Mouse (Mus musculus) adrenal gland, adult 18-20 months (tissue): Measurements from ENCODE around the gene Sash3. TPM values are rescaled to one million over a fixed set of nuclear protein-coding genes. Genes with fewer than 3 reads are reported as not detected.

ENCODE experiments used
- DNase-seq, 2 experiments: peaks; one replicate each; pipeline ENCODE4 v3.0.0; 2021 to 2022; ENCODE audit warnings: low spot score in 2 of 2
- long read RNA-seq, 2 experiments: library from polyadenylated mRNA; stranded (forward); transcript quantifications; one replicate each; pipeline ENCODE4 v2.0.0; 2021
- total RNA-seq, 2 experiments: library from RNA; stranded (reverse); gene quantifications; 1 replicate in 1 of 2; 2 replicates in 1 of 2; pipeline ENCODE4 v1.2.3; 2021

Sash3 gene
- 1 to 10 TPM; 1.5 to 2.2 TPM for total RNA-seq
- long read RNA-seq, experiment 1, partial matches to known transcripts: 1 of 2 reads
- long read RNA-seq, experiment 1, other reads (novel, unspliced or antisense): 0 of 2 reads
- long read RNA-seq, experiment 2, partial matches to known transcripts: 0 of 1 reads
- long read RNA-seq, experiment 2, other reads (novel, unspliced or antisense): 1 of 1 reads

DNA sequence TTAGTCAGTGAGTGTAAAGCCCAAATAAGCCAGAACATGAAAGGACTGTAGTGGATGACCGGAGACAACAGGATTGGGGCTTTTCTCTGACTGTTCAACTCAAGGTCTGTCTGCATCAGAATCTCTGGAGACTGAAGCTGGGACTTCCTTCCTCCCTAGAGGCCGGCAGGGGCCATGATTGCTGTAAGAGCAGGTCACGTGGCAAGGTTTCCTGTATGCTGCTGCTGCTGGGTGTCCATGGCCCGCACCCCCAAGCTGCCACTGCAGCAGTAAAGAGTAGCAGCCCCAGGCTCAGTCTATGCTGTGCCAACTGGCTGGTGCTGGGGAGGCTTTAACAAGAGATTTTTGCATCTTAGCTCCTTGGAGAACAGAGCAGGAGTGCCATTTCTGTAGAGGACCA lies at the start of gene Sash3:
Gene Sash3 (plus strand): TSS at position 175 of the 400 bp plus-strand sequence.
- no peak for DNase-seq

DNA sequence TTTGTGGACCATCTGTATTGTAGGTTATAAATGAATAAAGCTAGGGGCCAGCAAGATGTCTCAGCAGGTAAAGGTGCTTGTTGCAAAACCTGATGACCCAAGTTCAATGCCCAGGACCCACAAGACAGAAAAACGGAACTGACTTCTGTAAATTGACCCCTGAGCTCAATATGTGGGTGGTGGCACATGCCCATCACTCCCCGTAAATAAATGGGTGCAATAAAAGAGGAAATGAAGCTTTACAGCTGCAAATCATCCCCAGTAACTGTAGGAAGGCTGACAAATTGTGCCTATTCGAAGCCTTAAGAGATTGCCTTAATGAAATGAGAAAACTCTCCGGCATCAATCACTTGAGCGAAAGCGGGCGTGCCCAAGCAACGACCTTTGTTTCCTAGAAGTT lies 49.7 kb upstream of the Sash3 start:
- no peak for DNase-seq

DNA sequence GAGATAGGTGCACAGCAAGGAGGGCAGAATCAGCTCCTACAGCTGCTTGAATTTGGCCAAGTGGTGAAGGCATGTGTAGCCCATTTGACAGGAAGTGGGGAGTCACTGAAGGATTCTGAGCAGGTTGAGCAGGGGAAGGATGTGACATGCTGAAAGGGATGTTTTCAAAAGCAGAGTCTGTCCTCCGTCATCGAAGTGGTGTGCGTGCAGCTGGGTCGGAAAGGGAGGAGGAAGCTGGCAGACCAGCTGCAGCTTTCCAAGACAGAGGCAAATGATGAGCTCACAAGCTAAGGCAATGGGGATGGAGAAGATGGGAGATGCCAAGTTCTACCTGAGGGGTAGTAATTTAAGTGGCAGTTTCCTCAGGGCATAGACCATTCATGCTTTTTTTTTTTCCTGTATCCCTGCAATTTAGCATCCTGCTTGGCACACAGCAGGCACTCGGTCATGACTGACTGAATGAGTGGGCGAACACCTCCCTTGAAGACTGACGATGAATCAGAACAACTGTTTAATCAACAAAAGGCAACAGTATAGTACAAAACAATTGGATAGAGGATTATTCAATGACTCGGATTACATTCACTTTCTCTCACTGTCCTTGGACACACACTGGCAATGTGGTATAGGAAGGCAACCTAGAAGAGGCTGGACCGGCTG lies 47.6 kb upstream of the Sash3 start:
- no peak for DNase-seq

DNA sequence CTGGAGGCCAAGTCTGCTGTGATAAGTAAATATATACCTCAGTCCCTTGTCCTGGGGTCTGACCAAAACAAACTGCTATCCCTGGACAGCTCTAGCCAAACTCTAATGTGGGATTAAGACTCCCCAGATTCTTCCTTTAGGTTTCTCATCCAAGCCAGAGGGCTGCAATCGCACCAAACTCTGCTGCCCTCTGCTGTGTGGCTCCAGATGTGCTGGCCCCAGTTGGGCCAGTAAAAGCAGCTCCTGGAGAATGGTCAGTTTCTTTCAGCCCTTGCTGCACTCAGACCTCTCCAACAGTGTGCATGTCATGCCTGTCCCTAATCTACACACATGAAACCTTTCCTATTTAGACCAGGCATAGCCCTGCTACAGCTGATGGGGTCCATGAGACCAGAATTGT lies 46.4 kb upstream of the Sash3 start:
- no peak for DNase-seq

DNA sequence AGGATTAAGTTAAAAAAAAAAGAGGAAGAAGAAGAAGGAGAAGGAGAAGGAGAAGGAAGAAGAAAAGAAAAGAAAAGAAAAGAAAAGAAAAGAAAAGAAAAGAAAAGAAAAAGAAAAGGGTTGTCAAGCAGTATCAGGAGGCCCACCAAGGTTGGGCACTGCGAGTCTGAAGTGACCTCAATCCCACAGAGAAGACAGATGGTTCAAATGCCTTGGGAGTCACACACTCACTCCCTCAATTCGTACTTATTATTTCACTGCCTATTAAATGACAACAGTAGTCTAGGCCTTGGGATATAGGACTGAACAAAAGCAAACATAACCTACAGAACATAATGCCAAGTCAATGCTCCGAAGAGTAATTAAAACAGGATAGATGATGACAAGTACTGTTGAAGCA lies 43.0 kb upstream of the Sash3 start:
- DNase-seq: no peak

DNA sequence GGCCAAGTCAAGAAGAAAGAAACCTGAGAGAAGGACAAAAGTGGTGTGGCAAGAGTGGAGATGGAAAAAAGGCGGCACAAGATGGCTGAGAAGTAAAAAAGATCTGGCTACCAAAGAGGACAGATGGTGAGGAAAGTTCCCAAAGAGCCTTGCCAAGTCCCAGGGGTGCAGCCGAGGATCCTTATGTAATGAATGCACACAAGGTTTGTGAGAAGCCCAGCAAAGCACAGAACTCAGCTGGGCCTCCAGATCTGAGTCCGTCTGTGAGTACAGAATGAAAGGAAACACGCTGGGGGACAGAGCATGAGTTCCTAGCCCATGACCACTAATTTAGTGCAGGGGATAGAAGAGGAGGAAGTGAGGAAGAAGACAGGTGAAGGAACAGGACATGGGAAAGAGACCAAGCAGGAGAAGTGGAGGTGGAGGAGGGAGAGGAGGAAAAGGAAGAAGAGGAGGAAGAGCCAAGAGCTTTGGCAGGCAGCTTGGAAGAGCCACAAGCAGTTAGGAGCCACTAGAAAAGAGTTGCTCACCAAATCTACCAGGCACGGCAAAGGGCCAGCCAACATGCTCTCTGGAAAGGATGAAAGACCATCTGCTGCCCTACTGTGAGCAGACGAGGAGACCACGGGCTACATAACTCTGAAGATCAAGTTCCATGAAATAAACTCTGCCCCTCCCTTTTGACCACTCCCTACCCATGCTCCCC lies 41.3 kb upstream of the Sash3 start:
- no peak for DNase-seq

DNA sequence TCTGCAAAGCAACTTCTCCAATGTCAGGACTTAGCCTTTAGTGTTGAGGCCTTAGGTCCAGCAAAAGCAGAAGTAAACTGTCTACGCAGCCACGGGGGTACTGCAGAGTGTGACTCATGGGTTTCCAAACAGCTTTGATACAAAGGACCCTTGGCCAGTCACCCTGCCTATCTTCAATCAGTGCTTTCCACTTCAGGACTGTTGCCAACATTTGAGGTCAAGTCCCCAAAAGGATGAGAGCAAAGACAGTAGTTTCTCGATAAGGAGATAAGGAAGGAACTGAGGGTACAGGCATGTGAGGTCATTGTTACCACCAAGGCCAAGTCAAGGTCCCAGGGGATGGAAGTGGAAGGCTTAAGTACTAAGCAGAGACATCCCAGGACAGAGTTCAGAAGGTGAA lies 40.0 kb upstream of the Sash3 start:
- no peak for DNase-seq

DNA sequence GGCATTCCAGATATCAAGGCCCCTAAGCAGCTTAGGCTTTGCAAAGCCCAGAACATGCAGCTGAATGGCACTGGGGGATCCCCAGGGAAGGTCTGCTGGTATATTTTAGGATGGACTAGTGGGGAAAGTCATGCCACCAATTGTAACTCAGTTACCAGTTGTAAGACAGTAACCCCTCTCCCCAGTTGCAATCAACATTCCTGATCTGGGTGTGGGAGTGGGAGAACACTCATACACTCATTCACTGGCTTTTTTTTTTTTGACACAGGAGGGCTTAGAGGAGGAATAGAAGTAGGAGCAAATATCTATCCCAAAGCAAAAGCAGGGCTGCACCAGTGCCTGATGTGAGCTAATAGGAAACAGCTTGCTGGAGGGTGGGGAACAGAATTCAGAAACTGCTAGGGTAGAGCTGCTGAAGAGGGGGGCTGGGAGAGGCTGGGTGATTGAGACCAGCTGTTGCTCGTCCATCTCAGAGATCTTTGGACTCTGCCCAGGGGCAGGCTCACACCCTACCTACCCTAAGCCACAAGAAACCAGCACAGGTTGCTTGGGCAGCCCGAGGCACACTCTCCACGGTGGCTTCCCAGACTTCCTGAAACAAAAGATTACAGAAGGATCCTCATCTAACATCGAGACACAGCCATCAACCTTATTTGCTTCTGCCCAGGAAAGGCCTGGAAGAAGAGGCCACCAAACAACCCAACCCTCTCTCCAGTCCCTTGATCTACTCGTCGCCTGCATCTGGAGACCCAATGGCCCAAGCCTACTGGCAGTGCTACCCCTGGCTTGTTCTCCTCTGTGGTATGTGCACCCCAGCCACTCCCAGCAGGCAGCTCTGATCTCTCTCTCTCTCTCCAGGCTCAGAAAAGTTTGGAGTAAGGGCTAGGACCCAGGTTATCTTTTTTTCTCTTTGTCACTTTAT lies 37.6 kb upstream of the Sash3 start, which contains the start of gene Xpnpep2:
Gene Xpnpep2 (plus strand): TSS at position 332 of the 922 bp plus-strand sequence.
- no peak for DNase-seq

DNA sequence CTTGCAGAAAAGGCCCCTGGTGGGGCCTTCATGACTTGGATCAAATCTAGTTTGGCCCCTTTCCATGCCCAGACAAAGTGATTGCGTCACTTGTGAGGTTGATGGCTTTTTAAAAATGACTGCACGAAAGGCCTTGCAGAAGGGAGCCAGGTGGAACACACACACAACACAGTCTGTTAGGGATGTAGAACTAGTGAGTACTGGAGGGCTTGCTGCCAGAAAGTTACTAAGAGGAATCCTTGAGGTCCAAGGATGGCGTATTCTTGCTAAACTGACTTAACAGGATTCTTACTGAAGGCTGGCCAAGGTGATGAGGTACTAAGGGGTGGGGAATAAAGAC lies 37.0 kb upstream of the Sash3 start:
- DNase-seq: no peak

DNA sequence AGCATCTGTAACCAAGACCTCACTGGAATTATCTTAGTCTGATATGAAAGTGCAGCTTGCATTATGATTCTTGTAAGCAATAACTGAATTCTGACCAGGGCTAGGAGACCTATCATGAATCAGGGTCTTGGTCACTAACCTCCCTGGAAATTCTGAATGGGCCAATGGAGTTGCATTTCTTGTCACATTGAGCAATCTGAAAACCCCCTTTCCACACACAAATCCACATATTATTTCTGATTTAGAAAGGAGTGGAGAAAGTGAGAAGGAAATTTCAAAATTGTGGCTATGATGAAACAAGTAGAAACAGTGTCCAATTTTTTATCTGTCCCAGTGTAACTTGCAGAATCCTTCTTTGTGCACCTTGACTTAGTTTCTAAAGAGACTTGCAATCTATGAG lies 26.9 kb upstream of the Sash3 start:
- no peak for DNase-seq

DNA sequence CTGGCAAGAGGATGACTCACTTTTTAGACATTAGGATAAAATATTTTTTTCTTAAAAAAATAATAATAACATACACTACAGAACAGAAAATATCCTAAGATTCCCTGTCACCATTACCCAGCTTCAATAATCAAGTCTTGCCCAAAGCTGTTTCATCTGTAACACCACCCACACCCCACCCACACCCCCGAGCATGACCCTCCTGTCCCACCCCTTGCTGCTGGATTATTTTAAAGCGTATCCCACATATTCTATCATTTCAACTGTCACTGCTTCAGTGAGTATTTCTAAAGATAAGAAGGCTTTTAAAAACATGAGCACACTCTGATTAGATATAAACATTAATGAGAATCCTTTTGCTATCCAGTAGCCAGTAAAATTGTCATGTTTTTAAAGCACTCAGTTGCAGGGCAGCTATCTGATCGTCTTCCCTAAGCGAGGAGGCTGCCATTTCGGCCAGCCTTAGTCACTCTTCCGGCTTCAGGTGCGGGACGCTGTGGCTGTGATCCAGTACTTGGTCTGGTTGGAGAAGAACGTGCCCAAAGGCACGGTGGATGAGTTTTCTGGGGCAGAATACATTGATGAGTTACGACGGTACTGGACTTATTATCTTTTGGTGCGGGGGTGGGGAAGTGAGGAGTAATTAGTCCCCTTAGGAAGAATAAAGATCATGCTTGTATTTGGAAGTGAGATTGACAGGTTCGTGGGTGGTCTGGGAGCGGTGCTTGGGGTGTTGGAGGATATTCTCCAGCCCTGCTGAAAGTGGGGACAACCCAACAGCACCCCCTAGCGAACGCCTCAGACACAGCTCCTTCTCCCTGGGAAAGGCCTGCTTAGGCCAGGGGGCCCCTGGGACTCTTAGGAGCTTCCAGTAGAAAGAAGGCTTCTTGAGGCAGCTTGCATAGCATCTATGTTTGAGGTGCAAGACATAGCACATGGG lies 21.8 kb upstream of the Sash3 start:
- peak; percentile 64 to 75 for DNase-seq

DNA sequence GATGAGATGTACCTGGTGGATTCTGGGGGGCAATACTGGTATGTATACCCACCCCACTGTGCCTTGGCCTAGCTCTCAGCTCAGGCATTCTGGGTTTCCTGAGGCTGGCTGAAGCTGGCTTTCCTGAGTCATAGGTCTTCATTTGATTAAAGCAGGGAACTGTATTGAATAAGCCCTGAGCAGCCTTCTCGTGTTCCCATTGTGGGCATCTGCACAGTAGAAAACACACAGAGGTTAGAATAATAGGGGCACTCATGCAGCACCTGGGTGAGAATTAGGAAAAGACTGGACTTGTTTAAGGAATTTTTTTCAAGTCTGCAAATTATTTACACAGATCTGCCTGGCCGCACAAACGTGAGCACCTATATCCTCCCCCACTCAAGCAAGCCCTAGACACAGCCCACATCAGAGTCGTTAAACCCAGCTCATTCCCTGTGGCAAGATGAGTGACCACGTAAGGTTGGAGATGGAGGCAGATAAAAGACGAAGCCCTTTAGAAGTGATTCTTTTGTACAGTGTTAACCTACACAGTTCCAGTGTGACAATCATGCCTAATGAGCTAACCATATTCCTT lies 19.2 kb upstream of the Sash3 start:
- DNase-seq: no peak

DNA sequence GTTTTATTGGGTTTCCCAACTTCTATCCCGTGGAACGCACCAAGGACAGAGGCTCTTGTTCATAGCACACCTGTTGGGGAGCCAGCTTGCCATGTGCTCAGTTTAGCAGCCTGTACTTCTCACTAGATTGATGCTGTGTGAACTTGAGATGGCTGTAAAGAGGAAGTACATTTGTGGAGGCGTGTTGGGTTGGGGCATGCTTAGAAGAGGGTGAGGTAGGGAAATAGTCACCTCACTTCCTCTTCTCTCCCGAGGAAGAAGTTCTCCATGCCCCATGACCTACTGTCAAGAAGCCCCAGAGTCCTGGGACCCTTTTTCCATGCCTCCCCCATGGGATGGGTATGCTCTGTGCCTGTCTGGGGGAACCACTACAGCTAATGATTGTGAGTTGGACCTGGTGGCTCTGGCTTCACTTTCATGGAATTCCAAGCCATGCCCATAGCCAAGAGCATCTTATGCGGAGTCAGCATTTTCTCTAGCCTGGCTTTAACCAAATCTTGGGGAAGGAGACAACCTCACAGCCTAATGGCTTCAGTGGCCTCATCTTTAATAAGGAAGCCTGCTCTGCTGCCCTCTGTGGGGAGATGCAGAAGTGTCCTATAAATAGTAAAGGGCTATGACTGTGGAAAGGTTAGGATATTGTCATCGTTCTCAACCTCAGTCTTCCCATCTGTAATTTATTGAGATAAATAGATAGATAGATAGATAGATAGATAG lies 18.6 kb upstream of the Sash3 start:
- no peak for DNase-seq

DNA sequence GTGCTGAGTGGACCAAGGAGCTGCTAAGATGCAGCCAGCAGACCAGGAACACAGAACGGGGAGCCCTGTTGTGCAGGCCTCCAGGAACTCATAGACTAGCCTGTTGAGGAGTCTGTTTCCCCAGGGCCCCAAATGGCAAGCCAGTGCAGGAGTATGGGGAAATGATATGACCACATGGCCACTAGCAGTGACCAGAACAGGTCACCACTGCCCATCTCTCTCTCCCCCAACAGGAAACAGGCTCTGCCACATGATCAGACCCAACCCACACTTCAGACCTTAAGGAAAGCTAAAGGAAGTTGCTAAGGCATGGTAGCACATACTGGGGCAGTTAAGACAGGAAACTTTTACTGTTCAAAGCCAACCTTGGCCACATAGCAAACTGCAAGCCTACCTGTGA lies 17.1 kb upstream of the Sash3 start:
- no peak for DNase-seq

DNA sequence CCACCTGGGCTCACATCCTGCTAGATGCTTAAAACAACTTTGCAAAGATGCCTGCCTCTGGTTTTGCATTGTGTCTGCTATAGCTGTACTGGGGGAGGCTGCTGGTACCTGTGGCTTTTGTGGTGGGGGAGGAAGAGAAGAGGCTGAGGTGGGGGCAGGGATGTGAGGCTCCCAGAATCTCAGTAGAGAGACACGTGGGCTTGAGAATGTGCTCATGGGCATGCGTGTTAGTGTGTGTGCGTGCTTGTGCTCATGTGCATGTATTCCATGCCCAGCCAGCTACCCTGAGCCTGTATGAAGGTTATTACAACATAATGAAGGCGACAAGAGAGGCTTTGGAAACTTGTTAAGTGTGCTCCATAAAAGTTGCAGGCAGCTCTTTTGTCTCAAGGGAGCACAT lies 9.3 kb upstream of the Sash3 start:
- no peak for DNase-seq

DNA sequence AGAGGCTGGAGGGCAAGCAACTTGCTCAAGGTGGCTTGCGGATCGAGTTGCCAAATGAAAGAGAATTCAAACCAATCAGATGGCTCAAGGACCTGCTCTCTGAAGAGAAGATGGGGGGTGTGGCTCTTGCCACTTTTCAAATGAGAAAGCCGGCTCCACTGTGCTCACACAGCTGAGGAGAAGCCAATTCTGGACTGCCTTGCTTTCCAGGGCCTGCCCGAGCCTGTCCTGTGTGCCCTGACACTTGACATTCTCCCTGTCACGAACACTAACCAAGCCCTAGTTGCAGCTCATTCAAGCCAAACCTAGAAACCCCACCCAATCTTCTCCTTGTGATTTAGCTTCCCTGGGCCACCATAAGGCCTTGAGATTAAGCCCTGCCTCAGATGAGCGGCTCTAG lies 8.2 kb upstream of the Sash3 start:
- DNase-seq: no peak

DNA sequence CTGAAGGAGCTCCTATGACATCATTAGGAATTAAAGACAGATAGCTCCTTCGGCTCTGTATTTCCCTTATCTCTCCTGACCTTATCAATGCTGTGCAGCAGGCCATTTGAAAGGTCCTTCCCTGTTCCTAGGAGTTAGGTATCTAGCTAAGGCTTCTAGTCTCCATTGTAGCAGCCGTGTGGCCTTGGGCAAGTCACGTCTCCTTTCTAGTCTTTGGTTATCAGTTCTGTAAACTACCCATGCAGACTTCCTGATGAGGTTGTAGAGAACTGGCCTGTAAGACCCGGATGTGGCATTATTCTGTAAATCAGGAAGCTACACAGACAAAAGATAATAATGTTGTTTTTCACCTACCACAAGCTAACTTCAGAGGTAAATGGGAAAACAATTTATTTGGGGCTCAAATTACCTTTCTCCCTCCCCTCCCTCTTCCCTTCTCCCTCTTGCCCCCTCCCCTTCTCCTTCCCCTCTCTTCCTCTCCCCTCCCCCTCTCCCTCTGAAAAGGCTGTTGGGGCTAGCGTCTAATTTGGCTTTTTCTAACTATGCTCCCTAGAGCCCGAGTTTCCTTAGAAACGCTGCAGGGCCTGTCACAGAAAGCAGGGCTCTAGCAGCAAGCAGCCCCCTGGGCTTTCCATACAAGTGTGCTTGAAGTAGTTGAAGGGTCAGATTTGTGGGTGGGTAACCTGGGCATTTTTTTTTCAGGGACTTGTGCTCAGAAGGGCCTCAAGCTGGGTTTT lies 7.5 kb upstream of the Sash3 start:
- no peak for DNase-seq

DNA sequence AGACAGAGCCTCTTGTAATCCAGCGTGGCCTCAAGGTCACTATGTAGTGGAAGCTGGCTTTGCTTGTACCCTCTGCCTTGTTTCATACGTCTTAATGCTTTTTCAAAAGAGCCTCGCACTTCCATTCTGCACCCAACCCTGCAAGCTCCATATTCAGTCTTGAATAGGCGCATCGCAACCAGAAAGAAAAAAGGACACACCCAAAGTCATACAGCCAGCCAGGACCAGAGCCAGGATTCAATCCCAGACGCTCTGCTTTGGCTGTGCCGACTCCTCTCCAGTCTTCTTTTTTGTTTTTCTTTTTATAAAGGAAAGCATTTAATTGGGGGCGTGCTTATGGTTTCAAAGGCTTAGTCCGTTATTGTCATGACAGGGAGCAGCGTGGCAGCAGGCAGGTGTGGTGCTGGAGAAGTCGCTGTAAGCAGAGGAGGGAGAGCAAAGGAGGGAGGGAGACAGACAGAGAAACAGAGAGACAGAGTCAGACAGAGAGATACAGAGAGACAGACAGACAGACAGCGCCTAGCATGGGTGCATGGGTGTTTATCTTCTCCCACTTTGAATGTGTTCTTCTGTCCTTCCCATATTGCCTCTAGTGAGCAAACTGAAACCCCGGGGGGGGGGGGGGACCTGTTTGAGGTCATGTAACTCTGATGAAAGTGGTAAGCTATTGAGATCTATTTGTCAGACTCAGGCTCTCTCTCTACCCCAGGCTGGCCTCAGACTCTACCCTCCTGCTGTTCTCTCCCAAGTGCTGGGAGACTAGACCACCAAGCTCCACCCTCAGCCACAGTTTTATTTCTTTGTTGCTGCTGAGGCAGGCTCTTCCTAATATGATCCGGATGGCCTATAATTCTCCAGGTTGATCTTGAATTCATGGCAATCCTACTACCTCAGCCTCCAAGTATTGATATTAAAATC lies 6.6 kb upstream of the Sash3 start:
- DNase-seq: no peak
